10 mouse cellular contexts compared by ENCODE assay signal in the genomic region with DNA sequence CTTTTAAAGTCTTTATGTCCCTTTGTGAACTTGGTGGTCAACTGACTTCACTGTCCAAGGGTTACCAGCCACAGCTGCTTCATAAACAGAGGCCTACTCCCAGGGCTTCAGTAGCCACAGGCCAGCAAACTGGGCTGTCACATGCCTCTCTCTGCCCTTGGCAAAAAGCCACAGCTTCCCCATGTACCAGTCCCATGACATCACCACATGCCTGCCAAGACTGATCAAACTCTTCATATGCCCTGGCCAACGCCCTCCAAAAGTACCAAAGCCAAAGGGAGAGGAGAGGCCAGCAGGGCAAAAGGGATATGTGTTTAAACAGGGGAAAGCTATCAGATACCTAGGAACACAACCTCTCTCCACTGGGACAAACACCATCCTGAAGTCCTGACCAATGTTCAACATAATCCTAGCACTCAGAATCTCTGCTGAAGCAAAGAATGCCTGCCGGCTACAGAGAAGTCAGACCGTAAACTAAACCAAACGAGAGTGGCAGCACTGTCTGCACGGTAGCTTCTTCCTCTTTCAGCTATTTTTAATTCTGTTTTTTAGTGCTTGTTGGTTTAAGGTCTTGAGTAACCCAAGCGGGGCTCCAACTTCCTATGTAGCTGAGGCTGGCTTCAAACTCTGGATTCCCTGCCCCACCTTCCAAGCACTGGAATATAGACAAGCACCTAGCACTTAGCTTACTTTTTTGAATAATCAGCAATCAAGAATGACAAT. TPM values are rescaled to one million over a fixed set of nuclear protein-coding genes. Genes with fewer than 3 reads are reported as not detected.
A peak's percentile ranks its signal among the peaks of the same experiment; 100 is the strongest.
DNase-seq lines count a peak whose midpoint lies in the region; ATAC-seq and TF ChIP-seq lines count a peak whose summit lies in the region.
"Had no signal": no experiment of that assay in that cellular context is flagged by ENCODE, and none has a peak within 500 bp of the region (broad histone marks: within the 10 kb centered on the region; RNA-seq: fewer than 3 reads in every experiment).

No protein-coding gene starts in this region.

- peak overlapping the region; percentile 35 for H3K27ac ChIP-seq in testis, adult 2 months (ENCODE audit: control insufficient read depth, insufficient read depth, low read depth, low read length)
- H3K27ac ChIP-seq in bone marrow, adult 2 months (ENCODE audit: control insufficient read depth, insufficient read depth, low read depth, low read length, poor library complexity) = peak overlapping the region; percentile 38
- no peak overlapping the region for H3K27ac ChIP-seq in hindbrain, embryonic 12.5 days
- H3K27ac ChIP-seq: embryonic facial prominence, embryonic 12.5 days had no signal

- ATAC-seq in hindbrain, embryonic 12.5 days (ENCODE audit: low FRiP score) = no peak

- no peaks in the 10 kb centered on the region for H3K27me3 ChIP-seq in testis, adult 2 months (ENCODE audit: control insufficient read depth, insufficient read depth, low read length)
- H3K27me3 ChIP-seq in hindbrain, embryonic 12.5 days = no peaks in the 10 kb centered on the region
- H3K27me3 ChIP-seq: embryonic facial prominence, embryonic 12.5 days; limb, embryonic 15.5 days had no signal

- H3K4me2 ChIP-seq in hindbrain, embryonic 12.5 days (replicated peaks) = no peak overlapping the region
- H3K4me2 ChIP-seq: embryonic facial prominence, embryonic 12.5 days; limb, embryonic 15.5 days had no signal

- no peak overlapping the region for H3K4me3 ChIP-seq in testis, adult 2 months (ENCODE audit: control insufficient read depth, low read depth, low read length)
- no peak overlapping the region for H3K4me3 ChIP-seq in bone marrow, adult 2 months (replicated peaks; ENCODE audit: control insufficient read depth, low read depth, low read length)
- H3K4me3 ChIP-seq in hindbrain, embryonic 12.5 days = no peak overlapping the region
- H3K4me3 ChIP-seq: embryonic facial prominence, embryonic 12.5 days; limb, embryonic 15.5 days had no signal

- no peak overlapping the region for H3K9ac ChIP-seq in hindbrain, embryonic 12.5 days
- H3K9ac ChIP-seq: embryonic facial prominence, embryonic 12.5 days; limb, embryonic 15.5 days had no signal

- no peak for TF ChIP-seq POLR2A in testis, adult 2 months (IDR thresholded peaks at IDR 0.05; ENCODE audit: control insufficient read depth, low read depth, low read length)
- TF ChIP-seq POLR2A in bone marrow, adult 2 months (IDR thresholded peaks at IDR 0.05; ENCODE audit: borderline replicate concordance, control insufficient read depth, low read depth, low read length) = no peak

- peaks cover 2% of the 10 kb centered on the region; the same call in 1 of the 2 replicates for H3K36me3 ChIP-seq in testis, adult 2 months (ENCODE audit: control insufficient read depth, insufficient read depth, low read length)
- peaks cover 25% of the 10 kb centered on the region for H3K36me3 ChIP-seq in hindbrain, embryonic 12.5 days

- H3K9me3 ChIP-seq in hindbrain, embryonic 12.5 days (replicated peaks) = no peaks in the 10 kb centered on the region
- H3K9me3 ChIP-seq: embryonic facial prominence, embryonic 12.5 days; limb, embryonic 15.5 days had no signal

- 2% methylated on average over 6 of the region's 6 CpGs for WGBS in bone marrow, adult 2 months
- 89% methylated on average over 6 of the region's 6 CpGs for WGBS in hindbrain, embryonic 12.5 days

- TF ChIP-seq CTCF in testis, adult 2 months (IDR thresholded peaks at IDR 0.05; ENCODE audit: control insufficient read depth, insufficient read depth, insufficient replicate concordance, low read depth, low read length) = no peak
- no peak for TF ChIP-seq CTCF in bone marrow, adult 2 months (IDR thresholded peaks at IDR 0.05; ENCODE audit: control insufficient read depth, insufficient read depth, low read length)

- DNase-seq in testis, postnatal 14 days (ENCODE audit: low spot score) = no peak
- peak; percentile 84 to 89 for DNase-seq in heart, adult 18-20 months
- DNase-seq in layer of hippocampus, adult 8-10 months (ENCODE audit: low spot score in 2 of 2) = peak; percentile 60 to 81
- peak; percentile 75 for DNase-seq in lung, postnatal 4 days
- DNase-seq in embryo, embryonic 11 days = no peak

- H3K4me1 ChIP-seq in testis, adult 2 months (ENCODE audit: control insufficient read depth, insufficient read depth, low read length) = peaks cover 6% of the 10 kb centered on the region
- H3K4me1 ChIP-seq in bone marrow, adult 2 months (ENCODE audit: control insufficient read depth, insufficient read depth, low read length) = peaks cover 11% of the 10 kb centered on the region
- H3K4me1 ChIP-seq in hindbrain, embryonic 12.5 days = peaks cover 25% of the 10 kb centered on the region

RNA-seq across cellular contexts. Expression of gene Glt1d1, which starts 21.1 kb away (rescaled TPM):
- 37.7 and 37.9 TPM in 2 replicates for polyA plus RNA-seq in testis, adult 2 months (2012; rRNA removed)
- 1.8 and 4.8 TPM in 2 replicates for polyA plus RNA-seq in bone marrow, adult 2 months (2011; ENCODE audit: insufficient read depth, insufficient read length, low replicate concordance, missing spikeins)
- total RNA-seq in heart, adult 18-20 months (2021) = not detected
- 10 to 100 TPM; 25.8 to 32.5 (median 26.7) TPM for total RNA-seq in layer of hippocampus, adult 8-10 months (2022)
- polyA plus RNA-seq in hindbrain, embryonic 12.5 days (2016; fragmentation: Nextera tagmentation; extraction: Ambion mirVana) = 1.0 and 1.7 TPM in 2 replicates

RNA-seq across cellular contexts. Expression of gene Slc15a4, which starts 21.7 kb away (rescaled TPM):
- 19.8 and 22.8 TPM in 2 replicates for polyA plus RNA-seq in testis, adult 2 months (2012; rRNA removed)
- 16.6 and 30.1 TPM in 2 replicates for polyA plus RNA-seq in bone marrow, adult 2 months (2011; ENCODE audit: insufficient read depth, insufficient read length, low replicate concordance, missing spikeins)
- 10 to 100 TPM; 16.5 to 17.4 TPM for total RNA-seq in heart, adult 18-20 months (2021)
- 10 to 100 TPM; 26.1 to 38.4 (median 32.1) TPM for total RNA-seq in layer of hippocampus, adult 8-10 months (2022)
- 22.5 and 28.5 TPM in 2 replicates for polyA plus RNA-seq in hindbrain, embryonic 12.5 days (2016; fragmentation: Nextera tagmentation; extraction: Ambion mirVana)

Comparison
In these comparisons a context has a peak if more than half of its experiments do, and no peak if none do; other contexts are left out.
1. DNase-seq: peak in heart, adult 18-20 months (2 of 2), layer of hippocampus, adult 8-10 months (2 of 2) and lung, postnatal 4 days (2 of 2); none in testis, postnatal 14 days (single experiment) and embryo, embryonic 11 days (single experiment).